Mouse (Mus musculus) kidney, adult 2 months (tissue): ENCODE results near the gene Nostrin. TPM values are rescaled to one million over a fixed set of nuclear protein-coding genes. Genes with fewer than 3 reads are reported as not detected.
A peak's percentile ranks its signal among the peaks of the same experiment; 100 is the strongest.

Experiments
- DNase-seq: peaks from one replicate; pipeline ENCODE4 v3.0.0; 2021
- H3K27ac ChIP-seq: fragments of 200-500 bp; 2 replicates; pipeline ENCODE4 v1.5.1; 2012; ENCODE audit warnings: low read depth, low read length, control low read depth, inconsistent platforms; ENCODE audit not compliant: insufficient read depth
- H3K27me3 ChIP-seq: fragments of 200-500 bp; replicated peaks from 2 replicates; pipeline ENCODE4 v1.6.1; 2012; ENCODE audit warnings: mild to moderate bottlenecking, moderate library complexity, low read length, inconsistent platforms; ENCODE audit not compliant: control insufficient read depth, insufficient read depth
- H3K36me3 ChIP-seq: fragments of 200-500 bp; 2 replicates; pipeline ENCODE4 v1.6.1; 2012; ENCODE audit warnings: mild to moderate bottlenecking, moderate library complexity, low read length, inconsistent platforms; ENCODE audit not compliant: control insufficient read depth, insufficient read depth
- H3K4me1 ChIP-seq: fragments of 200-500 bp; 2 replicates; pipeline ENCODE4 v1.6.1; 2011; ENCODE audit warnings: low read length; ENCODE audit not compliant: control insufficient read depth, insufficient read depth
- H3K4me3 ChIP-seq: fragments of 200-500 bp; 2 replicates; pipeline ENCODE4 v1.5.1; 2011; ENCODE audit warnings: mild to moderate bottlenecking, low read depth, low read length, control low read depth; ENCODE audit not compliant: insufficient read depth
- CTCF ChIP-seq: fragments of 200-500 bp; conservative IDR thresholded peaks from 2 replicates; pipeline ENCODE4 v1.5.1; 2011; ENCODE audit warnings: low read depth, mild to moderate bottlenecking, control low read depth, low read length, moderate library complexity, mixed read lengths; ENCODE audit not compliant: insufficient read depth, insufficient read length
- POLR2A ChIP-seq: fragments of 200-500 bp; IDR thresholded peaks from one replicate; pipeline ENCODE4 v1.6.1; 2011; ENCODE audit warnings: low read depth, low read length, control low read depth
- WGBS: fragments of 180-500 bp; shearing (Covaris S2); methylation state at CpG from one replicate; pipeline ENCODE4 v1.1.7; 2018; 5-methylcytosine and 5-hydroxymethylcytosine counted together
- polyA plus RNA-seq: library from polyadenylated mRNA; depleted of rRNA; stranded (reverse); fragments of >200 nt; gene quantifications from 2 replicates; pipeline ENCODE4 v1.2.3, GENCODE M21; 2012

The Nostrin gene
- polyA plus RNA-seq, 1 experiment, result 1.0 TPM

DNA sequence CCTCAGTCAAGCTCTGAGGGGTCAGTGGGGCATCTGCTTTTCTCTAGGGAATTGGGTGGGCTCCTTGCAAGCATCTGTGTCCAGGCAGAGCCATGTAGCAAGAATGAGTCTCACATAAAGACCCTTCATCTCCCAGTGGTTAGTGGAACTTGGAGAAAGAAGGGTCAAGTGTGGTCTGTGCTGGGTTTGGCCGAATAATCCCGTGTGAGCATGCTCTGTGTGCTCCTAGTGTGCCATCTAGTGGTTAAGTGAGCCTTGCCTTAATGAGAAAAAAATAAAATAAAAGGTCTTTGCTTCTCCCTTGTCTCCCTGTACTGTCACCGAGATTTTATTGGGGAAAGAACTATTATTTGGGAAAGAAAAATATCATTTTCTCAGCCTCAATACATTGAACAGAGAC is 34.9 kb upstream of the Nostrin start:
- TF ChIP-seq POLR2A (no peak), CTCF (peak; percentile 87)
- peak; percentile 61 for DNase-seq
- Histone ChIP-seq H3K36me3 (no peaks in the 10 kb centered on the region), H3K4me3 (no peak overlapping the region), H3K27me3 (no peaks in the 10 kb centered on the region), H3K4me1 (no peaks in the 10 kb centered on the region), H3K27ac (no peak overlapping the region)
- 8% methylated on average over 3 of the region's 3 CpGs for WGBS

DNA sequence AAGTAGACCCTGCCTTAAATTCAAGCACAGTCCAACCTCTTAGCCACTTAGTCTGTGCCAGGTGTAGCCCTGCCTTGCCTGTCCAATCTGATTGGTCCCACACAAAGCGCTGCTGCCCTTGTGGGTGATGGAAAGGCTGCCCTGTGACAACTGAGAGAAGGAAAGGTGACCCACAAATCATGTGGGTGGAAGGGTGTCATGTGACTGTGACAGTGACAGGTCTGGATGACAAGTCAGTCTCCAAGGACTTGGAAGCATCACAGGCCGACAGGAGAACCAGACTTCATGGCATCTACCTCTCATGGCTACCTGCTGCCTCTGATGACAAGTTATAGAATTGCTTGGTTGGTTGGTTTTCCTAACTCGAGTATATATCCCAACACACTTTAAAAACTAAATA is 32.1 kb upstream of the Nostrin start:
- Histone ChIP-seq H3K4me1 (no peaks in the 10 kb centered on the region), H3K4me3 (no peak overlapping the region), H3K27ac (no peak overlapping the region), H3K27me3 (no peaks in the 10 kb centered on the region), H3K36me3 (no peaks in the 10 kb centered on the region)
- WGBS, result 86% methylated on average over 3 of the region's 3 CpGs
- TF ChIP-seq CTCF, result no peak
- DNase-seq, result no peak

DNA sequence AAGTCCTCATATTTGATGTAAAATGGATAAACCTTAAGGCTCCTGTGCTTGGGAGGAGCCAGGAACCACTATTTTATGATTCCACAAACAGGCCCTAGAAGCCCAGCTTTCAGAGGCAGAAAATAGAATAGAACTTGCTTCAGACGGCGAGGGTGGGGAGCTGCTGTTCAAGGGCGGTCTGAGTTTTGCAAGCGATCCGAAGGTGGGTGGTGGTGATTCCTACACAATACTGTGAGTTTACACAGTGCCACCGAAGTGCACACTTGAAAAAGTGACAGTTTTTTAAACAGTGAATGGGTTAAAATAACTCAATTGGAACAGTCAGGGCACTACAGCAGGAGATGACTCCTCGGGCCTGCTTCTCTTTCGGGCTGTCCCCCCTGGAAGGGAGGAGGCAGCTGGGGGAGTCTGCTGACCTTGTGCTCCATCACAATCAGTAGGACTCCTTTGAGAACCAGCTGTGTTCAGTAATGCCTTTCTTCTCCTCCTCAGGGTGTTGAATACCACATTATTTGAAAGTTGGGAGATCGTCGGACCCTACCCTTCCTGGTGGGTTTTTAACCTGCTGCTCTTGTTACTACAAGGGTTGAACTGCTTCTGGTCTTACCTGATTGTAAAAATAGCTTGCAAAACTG is 31.0 kb upstream of the Nostrin start:
- no peak overlapping the region for H3K27ac ChIP-seq
- TF ChIP-seq POLR2A (no peak), CTCF (no peak)
- H3K27me3 ChIP-seq, result no peaks in the 10 kb centered on the region
- H3K4me1 ChIP-seq, result no peaks in the 10 kb centered on the region
- WGBS, result 68% methylated on average over 10 of the region's 10 CpGs
- no peak for DNase-seq
- no peak overlapping the region for H3K4me3 ChIP-seq
- H3K36me3 ChIP-seq, result no peaks in the 10 kb centered on the region

DNA sequence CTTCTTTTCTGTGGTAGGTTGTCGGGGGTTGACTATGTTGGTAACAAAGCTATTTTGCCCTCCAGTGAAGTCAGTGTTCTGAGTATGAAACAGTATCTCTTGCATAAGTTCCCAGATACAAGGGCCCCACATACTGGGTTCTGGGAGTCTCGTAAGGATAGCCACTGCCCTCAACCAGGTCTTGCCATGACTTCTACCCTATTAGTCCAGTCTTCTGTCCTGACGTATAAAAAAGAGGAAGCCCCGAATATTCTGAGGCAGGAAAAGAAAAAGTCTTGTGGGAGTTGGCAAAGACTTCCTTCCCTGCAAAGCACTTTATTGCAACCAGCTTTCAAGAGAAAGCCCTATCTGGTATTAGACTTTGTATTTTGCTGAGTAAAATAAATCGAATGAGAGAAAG is 26.4 kb upstream of the Nostrin start:
- Histone ChIP-seq H3K36me3 (no peaks in the 10 kb centered on the region; the same call in 1 of the 2 replicates), H3K4me3 (no peak overlapping the region), H3K27ac (no peak overlapping the region), H3K4me1 (no peaks in the 10 kb centered on the region), H3K27me3 (no peaks in the 10 kb centered on the region)
- 60% methylated on average over 5 of the region's 5 CpGs for WGBS
- DNase-seq, result no peak
- TF ChIP-seq POLR2A (no peak), CTCF (no peak)

DNA sequence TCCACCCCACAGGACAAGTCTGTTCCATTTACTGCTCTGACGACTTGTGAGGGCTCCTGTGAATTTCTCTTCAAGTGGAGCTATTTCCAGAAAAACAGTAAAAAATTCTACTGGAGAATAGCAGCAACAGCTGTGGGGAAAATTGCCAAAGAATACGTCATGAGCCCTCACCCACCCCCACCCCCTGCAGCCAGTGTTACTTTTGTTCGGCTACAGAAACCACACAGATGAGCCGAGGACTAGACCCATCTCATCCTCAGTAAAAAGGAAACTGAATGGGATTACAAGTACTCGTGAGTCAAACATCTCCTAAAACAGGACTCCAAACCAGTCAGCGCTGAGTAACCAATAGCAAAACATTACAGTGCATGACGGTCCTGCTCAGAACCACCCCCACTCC is 25.9 kb upstream of the Nostrin start:
- 64% methylated on average over 7 of the region's 7 CpGs for WGBS
- no peaks in the 10 kb centered on the region for H3K27me3 ChIP-seq
- no peaks in the 10 kb centered on the region for H3K4me1 ChIP-seq
- no peak for TF ChIP-seq POLR2A
- no peak for TF ChIP-seq CTCF
- no peak overlapping the region for H3K27ac ChIP-seq
- H3K36me3 ChIP-seq, result no peaks in the 10 kb centered on the region; the same call in 1 of the 2 replicates
- DNase-seq, result no peak
- no peak overlapping the region for H3K4me3 ChIP-seq

DNA sequence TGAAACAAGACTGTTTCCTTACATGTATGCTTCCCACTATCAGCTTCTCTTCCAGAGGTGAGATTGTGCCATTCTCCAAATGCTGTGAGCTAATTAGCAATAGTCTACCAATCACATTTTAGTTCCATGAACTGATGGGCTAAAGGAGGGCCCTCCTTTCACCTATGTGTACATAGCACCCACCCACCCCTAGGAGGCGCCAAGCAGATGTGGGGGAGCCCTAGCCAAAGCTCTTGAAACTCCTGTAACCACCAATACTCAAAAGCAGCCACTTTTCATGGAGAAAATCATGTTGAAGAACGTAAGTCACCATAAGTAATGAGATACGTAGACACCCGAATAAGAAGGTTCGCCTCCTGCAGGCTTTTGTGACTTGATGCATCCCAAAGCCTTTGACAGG is 23.0 kb upstream of the Nostrin start:
- H3K27me3 ChIP-seq, result no peaks in the 10 kb centered on the region
- no peak overlapping the region for H3K4me3 ChIP-seq
- H3K27ac ChIP-seq, result no peak overlapping the region
- H3K4me1 ChIP-seq, result no peaks in the 10 kb centered on the region
- no peak for TF ChIP-seq POLR2A
- TF ChIP-seq CTCF, result peak; percentile 32; the same call in 1 of the 2 replicates
- 90% methylated on average over 5 of the region's 5 CpGs for WGBS
- H3K36me3 ChIP-seq, result no peaks in the 10 kb centered on the region; the same call in none of the 2 replicates
- no peak for DNase-seq

DNA sequence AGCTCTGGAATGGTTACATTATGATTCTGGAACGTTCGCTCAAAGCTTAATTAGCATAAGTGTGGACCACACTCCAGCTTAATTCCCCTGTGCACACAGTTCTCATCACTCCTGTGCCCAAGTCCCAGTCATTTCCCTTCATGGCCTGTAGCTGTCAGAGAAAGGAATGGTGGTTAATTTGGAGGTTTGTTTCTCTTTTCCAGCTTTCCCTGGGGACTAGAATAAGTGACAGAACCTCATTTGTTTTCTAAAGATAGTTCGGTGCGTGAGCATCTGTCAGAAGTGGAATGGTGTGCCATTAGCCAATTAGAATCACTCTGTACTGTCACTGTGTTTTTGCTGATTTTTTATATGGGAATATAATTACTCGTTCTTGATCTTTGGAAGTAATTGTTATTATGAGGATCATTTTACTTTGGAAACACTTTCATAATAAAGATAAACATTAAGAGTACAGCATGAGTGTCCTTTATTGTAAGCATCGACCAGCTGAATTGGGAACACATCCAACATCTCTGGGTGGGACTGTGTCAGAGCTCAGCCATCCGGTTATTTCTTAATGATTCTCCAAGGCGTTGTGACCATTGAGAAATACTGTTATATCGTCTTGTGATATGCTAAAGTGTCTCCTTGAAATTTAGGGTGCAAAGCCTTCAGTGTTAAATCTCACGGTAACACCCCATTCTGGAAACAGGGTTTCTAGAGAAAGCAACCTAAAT is 21.6 kb upstream of the Nostrin start:
- H3K4me1 ChIP-seq, result no peaks in the 10 kb centered on the region
- TF ChIP-seq POLR2A (no peak), CTCF (no peak)
- peak; percentile 27 for DNase-seq
- H3K27ac ChIP-seq, result no peak overlapping the region
- H3K27me3 ChIP-seq, result no peaks in the 10 kb centered on the region
- no peaks in the 10 kb centered on the region; the same call in none of the 2 replicates for H3K36me3 ChIP-seq
- H3K4me3 ChIP-seq, result no peak overlapping the region
- WGBS, result 67% methylated on average over 10 of the region's 10 CpGs

DNA sequence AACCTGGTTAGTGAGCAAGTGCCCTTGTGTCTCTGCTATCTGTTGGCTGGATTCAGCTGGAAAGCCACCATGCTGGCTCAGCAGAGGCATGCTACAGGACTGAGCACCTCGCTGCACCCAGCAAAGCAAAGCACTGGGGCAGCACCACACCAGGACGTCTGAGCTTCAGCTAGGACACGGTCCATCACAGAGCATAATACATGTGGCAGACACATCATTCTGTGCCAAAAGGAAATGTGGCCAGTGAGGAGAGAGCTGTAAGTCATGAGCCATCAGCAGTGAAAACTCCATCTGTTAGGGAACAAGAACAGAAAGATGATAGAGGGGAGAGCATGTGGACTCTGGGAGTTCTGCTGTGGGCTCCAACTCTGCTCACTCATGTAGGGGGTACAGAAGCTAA is 19.7 kb upstream of the Nostrin start:
- Histone ChIP-seq H3K27me3 (no peaks in the 10 kb centered on the region), H3K4me3 (no peak overlapping the region), H3K36me3 (no peaks in the 10 kb centered on the region; the same call in none of the 2 replicates), H3K27ac (no peak overlapping the region), H3K4me1 (no peaks in the 10 kb centered on the region)
- TF ChIP-seq POLR2A (no peak), CTCF (no peak)
- DNase-seq, result no peak
- WGBS, result 73% methylated on average over 3 of the region's 3 CpGs
